Mouse (Mus musculus) MEL (cell line): Measurements from ENCODE around the gene Traf3.
A peak's percentile ranks its signal among the peaks of the same experiment; 100 is the strongest.

Experiments
- BHLHE40 ChIP-seq: IDR thresholded peaks from 2 replicates; pipeline ENCODE4 v1.6.1; 2012; ENCODE audit warnings: low read depth, mild to moderate bottlenecking, inconsistent platforms, low read length, improper control_type of control experiment, borderline replicate concordance
- CTCF ChIP-seq, 3 experiments: IDR thresholded peaks in 2 of 3; conservative IDR thresholded peaks in 1 of 3; 2 replicates each; pipeline ENCODE4 v1.5.1; 2011 to 2012; ENCODE audit warnings: low read length in 3 of 3, low read depth in 2 of 3, mild to moderate bottlenecking in 2 of 3, improper control_type of control experiment in 1 of 3, inconsistent platforms in 1 of 3, mixed read lengths in 1 of 3, moderate library complexity in 1 of 3; ENCODE audit not compliant: control insufficient read depth in 1 of 3, insufficient read depth in 1 of 3, poor library complexity in 1 of 3, severe bottlenecking in 1 of 3
- EP300 ChIP-seq, 2 experiments: IDR thresholded peaks; 2 replicates each; pipeline ENCODE4 v1.6.1; 2011; ENCODE audit warnings: improper control_type of control experiment in 2 of 2, low read length in 2 of 2, low read depth in 1 of 2, mild to moderate bottlenecking in 1 of 2
- MAFK ChIP-seq: IDR thresholded peaks from 2 replicates; pipeline ENCODE4 v1.6.1; 2011; ENCODE audit warnings: low read depth, mild to moderate bottlenecking, low read length, improper control_type of control experiment, borderline replicate concordance
- MYC ChIP-seq: IDR thresholded peaks from 2 replicates; pipeline ENCODE4 v1.6.1; 2011; ENCODE audit warnings: low read depth, mild to moderate bottlenecking, low read length, improper control_type of control experiment, moderate library complexity
- POLR2A ChIP-seq, 2 experiments: IDR thresholded peaks; 2 replicates each; pipeline ENCODE4 v1.6.1; 2011 to 2012; ENCODE audit warnings: low read length in 2 of 2, mild to moderate bottlenecking in 2 of 2, control low read depth in 1 of 2, improper control_type of control experiment in 1 of 2, low read depth in 1 of 2, moderate library complexity in 1 of 2; ENCODE audit not compliant: control insufficient read depth in 1 of 2, insufficient read depth in 1 of 2, poor library complexity in 1 of 2
- RAD21 ChIP-seq: IDR thresholded peaks from 2 replicates; pipeline ENCODE4 v1.6.1; 2011; ENCODE audit warnings: mild to moderate bottlenecking, low read depth, low read length, improper control_type of control experiment
- TCF12 ChIP-seq: IDR thresholded peaks from 2 replicates; pipeline ENCODE4 v1.6.1; 2014; ENCODE audit warnings: low read depth, mild to moderate bottlenecking, inconsistent platforms, low read length, improper control_type of control experiment, moderate library complexity
- ZC3H11A ChIP-seq: IDR thresholded peaks from 2 replicates; pipeline ENCODE4 v1.6.1; 2012; ENCODE audit warnings: low read depth, mild to moderate bottlenecking, inconsistent platforms, low read length, improper control_type of control experiment

- TF ChIP-seq CTCF (IDR thresholded peaks at IDR 0.05 in 2 of 3, conservative IDR thresholded peaks at IDR 0.05 in 1 of 3; ENCODE audit: control insufficient read depth in 1 of 3, insufficient read depth in 1 of 3, low read depth in 2 of 3, low read length in 3 of 3, poor library complexity in 1 of 3, severe bottlenecking in 1 of 3), result no peak
- TF ChIP-seq POLR2A (IDR thresholded peaks at IDR 0.05; ENCODE audit: control insufficient read depth in 1 of 2, insufficient read depth in 1 of 2, low read depth in 1 of 2, low read length in 2 of 2, poor library complexity in 1 of 2), result peak; percentile 37 to 78; a peak in 3 of 4 replicates
- no peak for TF ChIP-seq RAD21
- 0 out of 4 replicates have a peak, but pooled peaks of 1 of the 2 experiments have one; percentile 25 for TF ChIP-seq EP300 (IDR thresholded peaks at IDR 0.05; ENCODE audit: low read depth in 1 of 2, low read length in 2 of 2)
- peak; percentile 97 for TF ChIP-seq MYC
- no peak for TF ChIP-seq TCF12
- no peak for TF ChIP-seq ZC3H11A
- no peak for TF ChIP-seq BHLHE40
- TF ChIP-seq MAFK, result no peak
These were observed 6.3 kb upstream of the Traf3 start for GRCm38 (mm10) chr12:111159659-111160428.
